Mouse (Mus musculus) embryonic facial prominence, embryonic 15.5 days (tissue): ENCODE data around the gene Cenpq. TPM values are rescaled to one million over a fixed set of nuclear protein-coding genes. Genes with fewer than 3 reads are reported as not detected.

Experiments used
- polyA plus RNA-seq: library from polyadenylated mRNA; unstranded; fragments of >200 nt; fragmentation: Nextera tagmentation; extraction: Ambion mirVana; gene quantifications from 2 replicates; pipeline ENCODE4 v1.2.1, GENCODE M21; 2015

The Cenpq gene
- polyA plus RNA-seq, 1 experiment from 2014 or later = 21.0 TPM

Other genes starting within 250 kb of the Cenpq start
- not detected in 2 replicates for gene Esp1, start 207.9 kb downstream of the Cenpq start, polyA plus RNA-seq
- 0.12 TPM in 1 of 2 replicates, not detected in the other for gene Crisp2, start 128.0 kb downstream of the Cenpq start, polyA plus RNA-seq
- 0.13 and 0.35 TPM in 2 replicates for gene Rhag, start 123.9 kb downstream of the Cenpq start, polyA plus RNA-seq
- gene 9130008F23Rik, start 54.5 kb downstream of the Cenpq start, polyA plus RNA-seq = 2.0 and 2.2 TPM in 2 replicates
- gene Glyatl3, start 20.7 kb downstream of the Cenpq start, polyA plus RNA-seq = 0.45 and 1.7 TPM in 2 replicates
- gene Mut, start 362 bp downstream of the Cenpq start, polyA plus RNA-seq = 31.8 and 32.2 TPM in 2 replicates